Mouse (Mus musculus): ENCODE measurements at regions not wholly inside any gene's neighbourhood (a gene's known extent, or its start where the extent isn't known, plus 50 kb on each side); places are given as distances from the start of the nearest gene placed in this dataset.
A peak's percentile ranks its signal among the peaks of the same experiment; 100 is the strongest.

DNA sequence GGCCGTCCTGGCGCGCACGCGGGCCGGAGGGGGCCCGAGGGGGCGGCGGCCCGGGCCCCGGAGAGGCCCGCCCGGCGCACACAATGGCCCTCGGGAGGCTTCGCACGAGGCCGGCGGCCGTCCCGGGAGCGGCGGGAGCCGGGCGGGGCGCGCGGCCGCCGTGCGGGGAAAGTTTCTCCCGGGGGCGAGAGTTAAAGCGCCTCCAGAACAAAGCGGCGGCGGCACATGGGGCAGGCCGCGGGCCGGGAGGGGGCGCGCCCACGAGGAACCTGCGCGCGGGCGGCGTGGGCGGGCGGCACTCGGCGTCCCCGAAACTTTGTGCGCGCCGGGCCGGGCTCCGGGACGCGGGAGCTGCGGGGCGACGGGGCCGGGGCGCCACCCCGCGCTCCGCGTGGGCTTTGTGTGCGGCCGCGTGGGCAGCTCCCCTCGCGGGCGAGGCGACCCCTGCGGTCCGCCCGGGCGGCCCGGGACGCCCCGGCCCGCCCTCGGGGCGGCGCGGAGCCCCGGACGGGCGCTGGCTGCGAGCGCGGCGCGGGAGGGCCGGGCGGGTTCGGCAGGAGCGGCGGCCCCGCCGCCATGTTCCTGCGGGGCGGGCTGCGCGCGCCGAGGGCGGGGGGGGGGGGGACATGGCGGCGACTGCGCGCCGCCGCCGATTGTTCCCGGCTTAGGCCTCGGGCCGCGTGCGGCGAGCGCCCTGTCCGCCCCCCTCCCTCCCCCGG lies 50.5 kb upstream of the Gpc5 start:
- peak overlapping the region; percentile 99 for H3K9ac ChIP-seq

DNA sequence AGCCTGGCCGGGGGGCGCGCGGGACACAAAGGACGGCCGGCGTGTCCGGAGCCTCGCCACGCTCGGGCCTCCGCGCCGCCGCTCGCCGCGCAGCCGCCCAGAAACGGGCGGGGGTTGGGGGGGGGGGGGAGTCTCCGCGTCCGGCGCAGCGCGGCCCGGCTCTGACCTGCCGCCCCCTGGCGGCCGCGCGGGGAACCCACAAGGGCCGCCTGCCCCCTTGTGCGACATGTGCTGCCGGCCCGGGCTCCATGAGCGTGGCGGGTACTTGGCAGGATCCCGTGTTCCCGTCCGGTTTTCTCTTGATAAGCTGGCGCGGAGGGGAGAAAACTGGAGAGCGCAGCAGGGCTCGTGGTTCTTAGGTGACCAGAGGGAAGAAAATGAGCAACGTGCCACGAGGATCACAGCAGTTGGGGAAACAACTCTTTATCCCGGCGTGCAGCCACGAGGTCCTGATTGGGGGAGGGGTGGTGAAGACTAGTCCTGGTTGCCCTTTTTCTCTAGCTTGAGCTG lies 49.9 kb upstream of the Gpc5 start:
- Histone ChIP-seq H3K9ac (peak overlapping the region; percentile 99), H3K4me2 (peak overlapping the region; percentile 97), H3K27me3 (replicated peaks) (no peaks in the 10 kb centered on the region), H3K36me3 (peaks cover 43% of the 10 kb centered on the region), H3K4me3 (peak overlapping the region; percentile 89), H3K4me1 (peaks cover 33% of the 10 kb centered on the region), H3K9me3 (no peaks in the 10 kb centered on the region), H3K27ac (replicated peaks) (peak overlapping the region; percentile 96)
- ATAC-seq (ENCODE audit: extremely low read depth, insufficient number of reproducible peaks, low FRiP score, low TSS enrichment), result peak; percentile 72
- 0% methylated on average over 32 of the region's 51 CpGs for WGBS

More for the DNA sequence above, 50.5 kb upstream of the Gpc5 start:
- WGBS, result 1% methylated on average over 57 of the region's 126 CpGs
- Histone ChIP-seq H3K27ac (replicated peaks) (peak overlapping the region; percentile 96), H3K4me2 (peak overlapping the region; percentile 97), H3K27me3 (replicated peaks) (no peaks in the 10 kb centered on the region), H3K36me3 (peaks cover 37% of the 10 kb centered on the region), H3K4me3 (peak overlapping the region; percentile 89), H3K4me1 (peaks cover 33% of the 10 kb centered on the region), H3K9me3 (no peaks in the 10 kb centered on the region)
- ATAC-seq (ENCODE audit: extremely low read depth, insufficient number of reproducible peaks, low FRiP score, low TSS enrichment), result peak; percentile 12; the same call in 1 of the 2 replicates
